Mouse (Mus musculus): ENCODE data around the gene Vtn.

The Vtn gene

DNA sequence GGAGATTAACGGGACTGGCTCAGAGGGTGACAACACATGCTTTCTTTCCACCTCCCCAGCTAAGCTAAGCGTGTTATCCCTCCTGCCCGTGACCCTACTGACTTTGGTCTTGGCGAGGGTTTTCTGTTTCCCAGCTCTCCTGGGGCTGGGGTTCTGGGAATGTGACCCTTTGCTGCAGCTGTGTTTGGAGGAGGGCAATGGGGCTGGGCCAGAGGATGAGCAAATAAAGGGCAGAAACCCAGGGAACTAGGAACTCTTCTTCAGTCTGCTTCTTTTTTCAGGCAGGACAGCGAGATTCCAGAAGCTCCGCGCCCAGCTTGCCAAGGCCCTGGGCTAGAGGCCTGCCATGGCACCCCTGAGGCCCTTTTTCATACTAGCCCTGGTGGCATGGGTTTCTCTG, at the start of gene Vtn:
TSS of gene Vtn (plus strand) at position 88 of the 400 bp plus-strand sequence.
- DNase-seq, result no peak

- DNase-seq, result no peak
These were observed 48.6 kb upstream of the Vtn start for GRCm38 (mm10) chr11:78450337-78450736.

- DNase-seq, result peak; percentile 87
These were observed 45.2 kb upstream of the Vtn start for GRCm38 (mm10) chr11:78453675-78454074.

GRCm38 (mm10) chr11:78454276-78454675, 44.6 kb upstream of the Vtn start:
- no peak for DNase-seq

DNA sequence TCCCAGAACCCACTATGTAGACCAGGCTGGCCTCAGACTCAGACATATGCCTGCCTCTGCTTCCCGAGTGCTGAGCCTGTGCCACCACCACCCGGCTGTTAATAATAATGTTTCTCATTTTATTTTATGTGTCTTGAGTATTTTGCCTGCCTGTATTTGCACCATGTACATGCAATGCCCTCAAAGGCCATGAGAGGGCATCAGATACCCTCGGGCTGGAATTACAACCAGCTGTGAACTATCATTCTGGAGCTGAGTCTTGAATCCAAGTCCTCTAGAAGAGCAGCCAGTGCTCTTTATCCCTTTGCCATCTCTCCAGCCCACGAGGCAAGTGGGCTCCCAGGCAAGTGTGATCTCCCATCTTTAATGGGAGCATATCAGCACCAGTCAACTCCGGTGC, 43.6 kb upstream of the Vtn start:
- DNase-seq, result peak; percentile 80

DNA sequence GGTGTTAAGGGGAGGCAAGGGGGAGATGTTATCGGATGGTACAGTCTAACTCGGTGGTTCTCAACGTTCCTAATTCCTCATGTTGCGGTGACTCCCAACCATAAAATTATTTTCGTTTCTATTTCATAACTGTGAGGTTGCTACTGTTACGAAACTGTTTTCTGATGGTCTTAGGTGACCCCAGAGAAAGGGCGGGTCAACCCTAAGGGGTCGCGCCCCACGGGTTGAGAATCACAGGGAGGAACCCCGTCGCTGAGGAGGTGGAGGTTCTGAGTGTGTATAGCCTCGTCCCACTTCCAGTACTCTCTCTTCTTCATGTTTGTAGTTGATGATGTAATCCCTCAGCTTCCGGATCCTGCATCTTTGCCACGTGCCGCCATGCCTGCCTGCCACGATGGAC, 40.2 kb upstream of the Vtn start:
- no peak for DNase-seq

GRCm38 (mm10) chr11:78461894-78462293, 37.0 kb upstream of the Vtn start:
- no peak for DNase-seq

DNA sequence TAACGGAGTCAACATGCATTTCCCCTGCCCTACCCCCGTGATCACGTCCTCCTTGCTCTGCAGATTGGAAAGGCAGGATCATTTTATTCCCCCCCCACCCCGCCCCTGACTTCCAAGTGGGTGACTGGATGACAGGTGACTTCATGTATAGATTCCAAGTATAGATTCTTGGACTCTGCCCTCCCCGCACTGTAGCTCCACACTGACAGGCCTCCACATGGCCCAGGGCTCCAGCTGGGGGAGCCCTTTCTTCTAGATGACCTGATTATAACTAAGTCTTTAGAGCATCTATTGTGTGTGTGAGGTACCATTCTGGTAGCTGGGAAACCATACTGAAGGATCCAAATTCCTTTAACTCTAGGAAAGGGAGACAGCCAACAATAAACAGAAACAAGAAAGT, 36.2 kb upstream of the Vtn start:
- no peak for DNase-seq

- no peak for DNase-seq
These were observed 35.4 kb upstream of the Vtn start for GRCm38 (mm10) chr11:78463286-78464036.

GRCm38 (mm10) chr11:78465116-78465515, 33.8 kb upstream of the Vtn start:
- no peak for DNase-seq

DNA sequence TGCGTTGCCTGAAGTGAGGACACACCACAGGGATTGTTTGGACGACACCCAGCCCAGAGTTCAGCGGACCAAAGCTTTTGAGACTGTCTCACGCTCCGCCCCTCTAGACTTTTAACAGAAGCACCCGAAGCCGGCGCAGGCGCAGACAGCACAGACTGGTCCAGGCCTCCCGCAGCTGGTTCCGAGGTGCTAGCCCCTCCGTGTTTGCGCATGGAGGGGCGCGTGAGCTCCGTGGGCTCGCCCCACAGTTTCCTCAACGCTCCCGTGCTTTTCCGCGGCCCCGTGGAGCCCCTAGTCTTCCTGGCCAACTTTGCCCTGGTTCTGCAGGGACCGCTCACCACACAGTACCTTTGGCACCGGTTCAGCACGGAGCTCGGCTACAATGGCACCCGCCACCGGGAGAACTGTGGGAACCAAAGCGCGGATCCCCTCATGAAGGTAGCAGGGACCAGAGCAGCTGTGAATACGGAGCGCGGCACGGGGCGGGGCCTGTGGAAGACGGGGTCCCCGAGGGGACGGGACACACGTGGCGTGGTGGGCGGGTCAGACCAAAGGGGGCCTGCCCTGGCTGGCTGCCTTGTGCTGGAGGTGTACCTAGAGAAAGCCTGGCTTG, 33.2 kb upstream of the Vtn start, which contains the start of gene Slc46a1:
TSS of gene Slc46a1 (plus strand) at position 130 of the 613 bp plus-strand sequence.
- peak; percentile 89 for DNase-seq

DNA sequence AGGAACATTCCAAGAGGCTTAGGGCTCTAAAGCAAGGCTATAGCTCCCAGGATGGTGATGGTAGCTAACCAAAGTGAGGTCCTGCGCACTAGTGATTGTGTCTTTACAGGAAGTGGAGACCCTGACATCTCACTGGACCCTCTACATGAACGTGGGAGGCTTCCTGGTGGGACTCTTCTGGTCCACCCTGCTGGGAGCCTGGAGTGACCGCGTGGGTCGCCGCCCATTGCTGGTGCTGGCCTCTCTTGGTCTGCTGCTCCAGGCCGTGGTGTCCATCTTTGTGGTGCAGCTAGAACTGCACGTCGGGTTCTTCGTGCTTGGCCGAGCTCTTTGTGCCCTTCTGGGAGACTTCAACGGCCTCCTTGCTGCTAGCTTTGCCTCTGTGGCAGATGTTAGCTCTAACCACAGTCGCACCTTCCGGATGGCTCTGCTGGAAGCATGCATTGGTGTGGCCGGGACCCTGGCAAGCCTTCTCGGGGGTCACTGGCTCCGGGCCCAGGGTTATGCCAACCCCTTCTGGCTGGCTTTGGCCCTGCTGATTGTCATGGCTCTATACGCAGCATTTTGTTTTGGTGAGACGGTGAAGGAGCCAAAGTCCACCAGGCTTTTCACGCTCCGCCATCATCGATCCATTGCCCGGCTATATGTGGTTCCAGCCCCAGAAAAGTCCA, 32.5 kb upstream of the Vtn start:
- DNase-seq, result no peak

- DNase-seq, result no peak
These were observed 31.4 kb upstream of the Vtn start for GRCm38 (mm10) chr11:78467515-78467914.

- no peak for DNase-seq
These were observed 31.0 kb upstream of the Vtn start for GRCm38 (mm10) chr11:78467932-78468331.

GRCm38 (mm10) chr11:78471326-78472103, 27.4 kb upstream of the Vtn start:
- DNase-seq, result no peak

- no peak for DNase-seq
These were observed 23.6 kb upstream of the Vtn start for GRCm38 (mm10) chr11:78475289-78475688.

DNA sequence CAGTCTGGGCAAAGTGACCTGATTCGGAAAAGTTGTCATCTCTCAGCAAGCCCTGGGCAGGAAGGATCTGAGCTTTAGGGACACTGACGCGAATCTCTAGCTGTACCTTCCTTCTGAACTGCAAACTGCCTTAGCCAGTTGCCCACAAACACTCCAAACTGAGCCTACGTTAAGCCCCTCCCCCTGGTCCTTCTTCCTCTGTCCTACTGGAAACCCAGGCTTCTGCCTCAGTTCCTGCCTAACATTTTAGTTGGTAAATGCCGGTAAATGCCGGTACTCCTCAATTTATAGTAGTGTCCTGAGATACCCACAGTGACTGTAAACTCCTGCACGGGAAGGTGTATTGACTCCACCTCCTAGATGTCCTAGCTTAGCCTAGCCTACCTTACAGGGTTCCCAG, 15.3 kb upstream of the Vtn start:
- no peak for DNase-seq

GRCm38 (mm10) chr11:78488168-78488567, 10.7 kb upstream of the Vtn start:
- DNase-seq, result peak; percentile 83

DNA sequence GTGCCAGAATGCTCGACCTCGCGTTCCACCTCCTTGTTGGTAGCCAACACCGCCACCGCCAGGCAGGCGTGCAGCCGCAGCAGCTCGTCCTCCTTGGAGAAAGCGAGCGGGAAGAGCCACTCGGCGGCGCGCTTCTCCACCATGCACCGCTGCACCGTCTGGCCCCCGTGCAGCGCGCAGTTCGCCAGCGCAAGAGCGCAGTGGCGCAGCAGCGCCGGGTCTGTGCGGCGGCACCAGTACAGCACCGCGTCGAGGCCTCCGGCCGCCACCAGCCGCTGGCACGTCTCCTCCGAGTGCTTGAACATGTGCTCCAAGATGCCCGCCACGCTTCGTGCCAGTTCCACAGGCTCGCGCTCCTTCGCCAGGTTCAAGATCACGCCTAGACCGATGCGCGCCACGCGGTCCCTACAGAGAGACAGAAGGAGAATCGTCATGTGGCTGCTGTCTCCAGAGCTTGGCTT, 8.1 kb upstream of the Vtn start:
- no peak for DNase-seq

GRCm38 (mm10) chr11:78495904-78496303, 3.0 kb upstream of the Vtn start:
- peak; percentile 26 for DNase-seq

DNA sequence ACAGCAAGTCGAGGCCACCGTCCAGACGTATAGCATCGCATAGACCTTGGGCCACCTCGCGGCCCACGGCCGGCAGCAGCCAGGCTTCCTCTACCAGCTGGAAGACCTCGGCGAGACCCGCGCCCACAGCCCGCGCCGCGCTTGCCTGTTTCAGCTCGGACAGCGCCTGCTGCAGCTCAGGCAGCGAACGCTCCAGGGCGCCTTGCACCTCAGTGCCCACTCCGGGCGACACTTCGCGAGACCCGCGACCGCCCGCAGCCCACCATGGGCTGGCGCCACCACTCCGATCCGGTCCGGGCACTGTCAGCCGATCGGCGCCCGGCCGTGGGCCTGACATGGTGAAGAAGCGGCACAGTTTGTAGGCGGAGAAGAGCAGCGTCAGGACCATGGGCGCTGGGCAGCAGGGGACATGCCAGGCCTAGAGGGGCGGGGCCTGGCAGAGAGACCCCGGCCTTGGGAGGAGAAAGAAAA, 1.8 kb upstream of the Vtn start:
- no peak for DNase-seq

- peak; percentile 96 for DNase-seq
These were observed 1.1 kb upstream of the Vtn start, which contains the start of gene Sarm1 for GRCm38 (mm10) chr11:78497544-78498522. Sarm1 (minus strand) TSS chr11:78497754.
